8 mouse cellular contexts compared by ENCODE assay signal in the genomic region with DNA sequence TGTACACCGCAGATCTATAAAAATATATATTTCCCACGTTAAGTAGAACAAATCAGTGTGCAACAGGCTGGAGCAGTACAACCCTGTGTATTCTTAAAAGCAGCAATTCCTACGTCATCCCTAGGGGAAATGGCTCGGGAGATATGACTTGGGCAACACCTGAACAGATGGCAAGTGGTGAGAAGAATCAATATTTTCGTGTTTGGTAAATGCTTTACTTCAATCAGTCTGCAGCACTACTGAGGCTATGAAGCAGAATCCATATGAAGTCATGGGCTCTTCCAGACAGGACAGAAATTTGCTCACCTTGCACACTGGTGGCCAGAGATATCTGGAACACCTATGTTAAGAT. TPM values are rescaled to one million over a fixed set of nuclear protein-coding genes. Genes with fewer than 3 reads are reported as not detected.
DNase-seq lines count a peak whose midpoint lies in the region; ATAC-seq and TF ChIP-seq lines count a peak whose summit lies in the region.

No protein-coding gene starts in this region.

- H3K9ac ChIP-seq in heart, embryonic 11.5 days (ENCODE audit: low read depth, low read length) = peak overlapping the region; percentile 86
- peak overlapping the region; percentile 50 for H3K9ac ChIP-seq in forebrain, embryonic 15.5 days (replicated peaks)
- peak overlapping the region; percentile 80 for H3K9ac ChIP-seq in liver, embryonic 15.5 days

- no peaks in the 10 kb centered on the region for H3K9me3 ChIP-seq in heart, embryonic 11.5 days (replicated peaks; ENCODE audit: control insufficient read depth, low read length)
- no peaks in the 10 kb centered on the region for H3K9me3 ChIP-seq in E14TG2a.4 (ENCODE audit: low read length)
- H3K9me3 ChIP-seq in forebrain, embryonic 15.5 days = no peaks in the 10 kb centered on the region
- H3K9me3 ChIP-seq in liver, embryonic 15.5 days (replicated peaks) = no peaks in the 10 kb centered on the region

- TF ChIP-seq CTCF in E14TG2a.4 (conservative IDR thresholded peaks at IDR 0.05; ENCODE audit: low read length) = no peak

- ATAC-seq in heart, embryonic 11.5 days (replicated peaks; ENCODE audit: insufficient number of reproducible peaks, low FRiP score, low TSS enrichment) = no peak
- 0 out of 2 replicates have a peak, but pooled peaks have one; percentile 5 for ATAC-seq in forebrain, embryonic 15.5 days (replicated peaks)
- ATAC-seq in liver, embryonic 15.5 days (ENCODE audit: insufficient read depth) = peak; percentile 10; the same call in 1 of the 2 replicates

- H3K4me3 ChIP-seq in heart, embryonic 11.5 days (ENCODE audit: low read depth, low read length) = peak overlapping the region; percentile 81
- peak overlapping the region; percentile 92 for H3K4me3 ChIP-seq in E14TG2a.4 (replicated peaks; ENCODE audit: low read length)
- H3K4me3 ChIP-seq in forebrain, embryonic 15.5 days = peak overlapping the region; percentile 76
- H3K4me3 ChIP-seq in liver, embryonic 15.5 days (replicated peaks) = peak overlapping the region; percentile 77

- no peak for DNase-seq in heart, postnatal 10 days
- no peak for DNase-seq in right cerebral cortex, postnatal 36 days (ENCODE audit: low spot score in 2 of 2)
- no peak for DNase-seq in gastrocnemius, postnatal 25 days
- DNase-seq in adrenal gland, adult 2 months = no peak

- H3K36me3 ChIP-seq in heart, embryonic 11.5 days (ENCODE audit: control insufficient read depth, insufficient read depth, low read length) = no peaks in the 10 kb centered on the region
- no peaks in the 10 kb centered on the region for H3K36me3 ChIP-seq in E14TG2a.4 (ENCODE audit: insufficient read depth, low read length)
- H3K36me3 ChIP-seq in forebrain, embryonic 15.5 days = no peaks in the 10 kb centered on the region
- no peaks in the 10 kb centered on the region for H3K36me3 ChIP-seq in liver, embryonic 15.5 days (replicated peaks)

- WGBS in heart, embryonic 11.5 days (ENCODE audit: insufficient replicate concordance) = 16% methylated on average over 5 of the region's 5 CpGs
- WGBS in forebrain, embryonic 15.5 days = 7% methylated on average over 5 of the region's 5 CpGs
- 5% methylated on average over 5 of the region's 5 CpGs for WGBS in liver, embryonic 15.5 days (ENCODE audit: insufficient replicate concordance)

- H3K4me1 ChIP-seq in heart, embryonic 11.5 days (ENCODE audit: control insufficient read depth, insufficient read depth, low read length) = peaks cover 18% of the 10 kb centered on the region; the same call in 1 of the 2 replicates
- peaks cover 54% of the 10 kb centered on the region for H3K4me1 ChIP-seq in E14TG2a.4 (replicated peaks; ENCODE audit: low read depth, low read length)
- peaks cover 18% of the 10 kb centered on the region for H3K4me1 ChIP-seq in forebrain, embryonic 15.5 days
- H3K4me1 ChIP-seq in liver, embryonic 15.5 days (replicated peaks) = peaks cover 26% of the 10 kb centered on the region

- H3K27me3 ChIP-seq in heart, embryonic 11.5 days (ENCODE audit: control insufficient read depth, insufficient read depth, low read length) = no peaks in the 10 kb centered on the region
- peaks cover 3% of the 10 kb centered on the region; the same call in 1 of the 2 replicates for H3K27me3 ChIP-seq in E14TG2a.4 (ENCODE audit: insufficient read depth, low read length)
- H3K27me3 ChIP-seq in forebrain, embryonic 15.5 days = no peaks in the 10 kb centered on the region
- no peaks in the 10 kb centered on the region for H3K27me3 ChIP-seq in liver, embryonic 15.5 days

- intact Hi-C loops in heart, postnatal 10 days (cut with DNase I) = loop anchor here (5.0 kb wide), 1 partner anchor 43 kb away; the partner anchor contains the start of gene Tiprl

- H3K4me2 ChIP-seq in heart, embryonic 11.5 days = peak overlapping the region; percentile 86
- H3K4me2 ChIP-seq in forebrain, embryonic 15.5 days (replicated peaks) = peak overlapping the region; percentile 94
- H3K4me2 ChIP-seq in liver, embryonic 15.5 days = peak overlapping the region; percentile 83

- peak overlapping the region; percentile 84; the same call in 1 of the 2 replicates for H3K27ac ChIP-seq in heart, embryonic 11.5 days (ENCODE audit: low read depth, low read length)
- no peak overlapping the region for H3K27ac ChIP-seq in forebrain, embryonic 15.5 days (replicated peaks)
- H3K27ac ChIP-seq in liver, embryonic 15.5 days (replicated peaks) = peak overlapping the region; percentile 84

RNA-seq across cellular contexts. Expression of gene Sft2d2, which starts 0.4 kb away (rescaled TPM):
- 21.9 and 29.3 TPM in 2 replicates for polyA plus RNA-seq in heart, embryonic 11.5 days (2014; fragmentation: Nextera tagmentation; extraction: Ambion mirVana)
- 10 to 100 TPM; 16.8 to 18.4 TPM for total RNA-seq in heart, postnatal 10 days (2021)
- 5.4 TPM in 2 replicates for polyA plus RNA-seq in forebrain, embryonic 15.5 days (2015; fragmentation: Nextera tagmentation; extraction: Ambion mirVana)
- 7.5 and 8.8 TPM in 2 replicates for polyA plus RNA-seq in liver, embryonic 15.5 days (2015; fragmentation: Nextera tagmentation; extraction: Ambion mirVana)
- total RNA-seq in gastrocnemius, postnatal 25 days (2021) = 1 to 10 TPM; 7.4 to 7.5 TPM
- total RNA-seq in adrenal gland, adult 2 months (2021) = 10 to 100 TPM; 28.4 to 31.2 TPM
- polyA plus RNA-seq in adrenal gland, adult 2 months (2012; rRNA removed) = 22.4 and 29.7 TPM in 2 replicates

RNA-seq across cellular contexts. Expression of gene Tbx19, which starts 34.1 kb away (rescaled TPM):
- not detected in 2 replicates for polyA plus RNA-seq in heart, embryonic 11.5 days (2014; fragmentation: Nextera tagmentation; extraction: Ambion mirVana)
- total RNA-seq in heart, postnatal 10 days (2021) = not detected
- 0.10 TPM in 1 of 2 replicates, not detected in the other for polyA plus RNA-seq in forebrain, embryonic 15.5 days (2015; fragmentation: Nextera tagmentation; extraction: Ambion mirVana)
- polyA plus RNA-seq in liver, embryonic 15.5 days (2015; fragmentation: Nextera tagmentation; extraction: Ambion mirVana) = 0.07 TPM in 1 of 2 replicates, not detected in the other
- total RNA-seq in gastrocnemius, postnatal 25 days (2021) = not detected
- total RNA-seq in adrenal gland, adult 2 months (2021) = not detected
- polyA plus RNA-seq in adrenal gland, adult 2 months (2012; rRNA removed) = not detected in 2 replicates

RNA-seq across cellular contexts. Expression of gene Tiprl, which starts 42.2 kb away (rescaled TPM):
- 78.4 and 87.6 TPM in 2 replicates for polyA plus RNA-seq in heart, embryonic 11.5 days (2014; fragmentation: Nextera tagmentation; extraction: Ambion mirVana)
- 10 to 100 TPM; 49.4 to 50.8 TPM for total RNA-seq in heart, postnatal 10 days (2021)
- polyA plus RNA-seq in forebrain, embryonic 15.5 days (2015; fragmentation: Nextera tagmentation; extraction: Ambion mirVana) = 152 and 162 TPM in 2 replicates
- polyA plus RNA-seq in liver, embryonic 15.5 days (2015; fragmentation: Nextera tagmentation; extraction: Ambion mirVana) = 36.5 and 38.1 TPM in 2 replicates
- 10 to 100 TPM; 15.9 to 21.0 TPM for total RNA-seq in gastrocnemius, postnatal 25 days (2021)
- 10 to 100 TPM; 45.0 to 46.3 TPM for total RNA-seq in adrenal gland, adult 2 months (2021)
- 32.6 and 44.9 TPM in 2 replicates for polyA plus RNA-seq in adrenal gland, adult 2 months (2012; rRNA removed)
